Mouse (Mus musculus): ENCODE results near the gene Cacna1h. TPM values are rescaled to one million over a fixed set of nuclear protein-coding genes. Genes with fewer than 3 reads are reported as not detected.

The Cacna1h gene
- polyA plus RNA-seq, 1 experiment, result 5.6 TPM

- Histone ChIP-seq H3K9ac (ENCODE audit: low read depth, poor library complexity, severe bottlenecking) (no peak overlapping the region), H3K4me1 (ENCODE audit: control insufficient read depth, insufficient read depth, low read length) (no peaks in the 10 kb centered on the region), H3K36me3 (ENCODE audit: control insufficient read depth, insufficient read depth, low read length, poor library complexity, severe bottlenecking) (no peaks in the 10 kb centered on the region), H3K9me3 (replicated peaks; ENCODE audit: control insufficient read depth, insufficient read depth, low read length, poor library complexity, severe bottlenecking) (no peaks in the 10 kb centered on the region), H3K27ac (ENCODE audit: insufficient read depth, low read length) (no peak overlapping the region), H3K4me3 (ENCODE audit: low read depth, low read length) (no peak overlapping the region), H3K27me3 (ENCODE audit: control insufficient read depth, insufficient read depth, low read length, poor library complexity, severe bottlenecking) (no peaks in the 10 kb centered on the region)
- TF ChIP-seq CTCF (IDR thresholded peaks at IDR 0.05; ENCODE audit: low read depth, low read length) (no peak), EP300 (IDR thresholded peaks at IDR 0.05; ENCODE audit: insufficient read depth, low read depth, low read length) (no peak), POLR2A (IDR thresholded peaks at IDR 0.05; ENCODE audit: insufficient read depth, low read length) (no peak)
Measured at GRCm38 (mm10) chr17:25361291-25361690, 72.3 kb downstream of the Cacna1h start.

GRCm38 (mm10) chr17:25345462-25345861 is 88.1 kb downstream of the Cacna1h start, which contains the start of gene Tpsab1:
Gene Tpsab1 (minus strand): TSS chr17:25345562.
- H3K27ac ChIP-seq (ENCODE audit: insufficient read depth, low read length), result no peak within 1 kb of the TSS
- no peak for TF ChIP-seq POLR2A (IDR thresholded peaks at IDR 0.05; ENCODE audit: insufficient read depth, low read length)
- TF ChIP-seq EP300 (IDR thresholded peaks at IDR 0.05; ENCODE audit: insufficient read depth, low read depth, low read length), result no peak
- no peak for TF ChIP-seq CTCF (IDR thresholded peaks at IDR 0.05; ENCODE audit: low read depth, low read length)

GRCm38 (mm10) chr17:25341490-25341889 is 92.1 kb downstream of the Cacna1h start:
- Histone ChIP-seq H3K27ac (ENCODE audit: insufficient read depth, low read length) (no peak overlapping the region), H3K4me1 (ENCODE audit: control insufficient read depth, insufficient read depth, low read length) (no peaks in the 10 kb centered on the region), H3K9ac (ENCODE audit: low read depth, poor library complexity, severe bottlenecking) (no peak overlapping the region), H3K9me3 (replicated peaks; ENCODE audit: control insufficient read depth, insufficient read depth, low read length, poor library complexity, severe bottlenecking) (no peaks in the 10 kb centered on the region), H3K27me3 (ENCODE audit: control insufficient read depth, insufficient read depth, low read length, poor library complexity, severe bottlenecking) (no peaks in the 10 kb centered on the region), H3K4me3 (ENCODE audit: low read depth, low read length) (no peak overlapping the region), H3K36me3 (ENCODE audit: control insufficient read depth, insufficient read depth, low read length, poor library complexity, severe bottlenecking) (no peaks in the 10 kb centered on the region)
- TF ChIP-seq EP300 (IDR thresholded peaks at IDR 0.05; ENCODE audit: insufficient read depth, low read depth, low read length) (no peak), CTCF (IDR thresholded peaks at IDR 0.05; ENCODE audit: low read depth, low read length) (no peak), POLR2A (IDR thresholded peaks at IDR 0.05; ENCODE audit: insufficient read depth, low read length) (no peak)

More at GRCm38 (mm10) chr17:25345462-25345861, 88.1 kb downstream of the Cacna1h start, which contains the start of gene Tpsab1:
- Histone ChIP-seq H3K4me1 (ENCODE audit: control insufficient read depth, insufficient read depth, low read length) (no peaks in the 10 kb centered on the region), H3K36me3 (ENCODE audit: control insufficient read depth, insufficient read depth, low read length, poor library complexity, severe bottlenecking) (no peaks in the 10 kb centered on the region), H3K9me3 (replicated peaks; ENCODE audit: control insufficient read depth, insufficient read depth, low read length, poor library complexity, severe bottlenecking) (no peaks in the 10 kb centered on the region), H3K27me3 (ENCODE audit: control insufficient read depth, insufficient read depth, low read length, poor library complexity, severe bottlenecking) (no peaks in the 10 kb centered on the region), H3K9ac (ENCODE audit: low read depth, poor library complexity, severe bottlenecking) (no peak within 1 kb of the TSS), H3K4me3 (ENCODE audit: low read depth, low read length) (no peak within 1 kb of the TSS)

GRCm38 (mm10) chr17:25340003-25340402 is 93.6 kb downstream of the Cacna1h start:
- Histone ChIP-seq H3K9ac (ENCODE audit: low read depth, poor library complexity, severe bottlenecking) (no peak overlapping the region), H3K4me1 (ENCODE audit: control insufficient read depth, insufficient read depth, low read length) (no peaks in the 10 kb centered on the region), H3K4me3 (ENCODE audit: low read depth, low read length) (no peak overlapping the region), H3K36me3 (ENCODE audit: control insufficient read depth, insufficient read depth, low read length, poor library complexity, severe bottlenecking) (no peaks in the 10 kb centered on the region), H3K27me3 (ENCODE audit: control insufficient read depth, insufficient read depth, low read length, poor library complexity, severe bottlenecking) (no peaks in the 10 kb centered on the region), H3K9me3 (replicated peaks; ENCODE audit: control insufficient read depth, insufficient read depth, low read length, poor library complexity, severe bottlenecking) (no peaks in the 10 kb centered on the region), H3K27ac (ENCODE audit: insufficient read depth, low read length) (no peak overlapping the region)
- TF ChIP-seq POLR2A (IDR thresholded peaks at IDR 0.05; ENCODE audit: insufficient read depth, low read length) (no peak), CTCF (IDR thresholded peaks at IDR 0.05; ENCODE audit: low read depth, low read length) (no peak), EP300 (IDR thresholded peaks at IDR 0.05; ENCODE audit: insufficient read depth, low read depth, low read length) (no peak)

GRCm38 (mm10) chr17:25338218-25338617 is 95.4 kb downstream of the Cacna1h start:
- Histone ChIP-seq H3K27me3 (ENCODE audit: control insufficient read depth, insufficient read depth, low read length, poor library complexity, severe bottlenecking) (no peaks in the 10 kb centered on the region), H3K9ac (ENCODE audit: low read depth, poor library complexity, severe bottlenecking) (no peak overlapping the region), H3K36me3 (ENCODE audit: control insufficient read depth, insufficient read depth, low read length, poor library complexity, severe bottlenecking) (no peaks in the 10 kb centered on the region), H3K27ac (ENCODE audit: insufficient read depth, low read length) (no peak overlapping the region), H3K4me1 (ENCODE audit: control insufficient read depth, insufficient read depth, low read length) (no peaks in the 10 kb centered on the region), H3K9me3 (replicated peaks; ENCODE audit: control insufficient read depth, insufficient read depth, low read length, poor library complexity, severe bottlenecking) (no peaks in the 10 kb centered on the region), H3K4me3 (ENCODE audit: low read depth, low read length) (no peak overlapping the region)
- no peak for TF ChIP-seq POLR2A (IDR thresholded peaks at IDR 0.05; ENCODE audit: insufficient read depth, low read length)
- TF ChIP-seq EP300 (IDR thresholded peaks at IDR 0.05; ENCODE audit: insufficient read depth, low read depth, low read length), result no peak
- no peak for TF ChIP-seq CTCF (IDR thresholded peaks at IDR 0.05; ENCODE audit: low read depth, low read length)

- no peak overlapping the region for H3K9ac ChIP-seq (ENCODE audit: low read depth, poor library complexity, severe bottlenecking)
- no peak overlapping the region for H3K27ac ChIP-seq (ENCODE audit: insufficient read depth, low read length)
- no peaks in the 10 kb centered on the region for H3K4me1 ChIP-seq (ENCODE audit: control insufficient read depth, insufficient read depth, low read length)
- H3K9me3 ChIP-seq (replicated peaks; ENCODE audit: control insufficient read depth, insufficient read depth, low read length, poor library complexity, severe bottlenecking), result no peaks in the 10 kb centered on the region
- no peaks in the 10 kb centered on the region for H3K27me3 ChIP-seq (ENCODE audit: control insufficient read depth, insufficient read depth, low read length, poor library complexity, severe bottlenecking)
- no peaks in the 10 kb centered on the region for H3K36me3 ChIP-seq (ENCODE audit: control insufficient read depth, insufficient read depth, low read length, poor library complexity, severe bottlenecking)
- no peak overlapping the region for H3K4me3 ChIP-seq (ENCODE audit: low read depth, low read length)
- TF ChIP-seq CTCF (IDR thresholded peaks at IDR 0.05; ENCODE audit: low read depth, low read length) (peak; percentile 100), EP300 (IDR thresholded peaks at IDR 0.05; ENCODE audit: insufficient read depth, low read depth, low read length) (no peak)
Measured at GRCm38 (mm10) chr17:25333943-25334342, 99.6 kb downstream of the Cacna1h start.

All from ES-Bruce4 (cell line).